Mouse (Mus musculus): ENCODE measurements around the gene Ikzf5. TPM values are rescaled to one million over a fixed set of nuclear protein-coding genes. Genes with fewer than 3 reads are reported as not detected.

Ikzf5 gene
- polyA plus RNA-seq, 1 experiment: 8.9 TPM

DNA sequence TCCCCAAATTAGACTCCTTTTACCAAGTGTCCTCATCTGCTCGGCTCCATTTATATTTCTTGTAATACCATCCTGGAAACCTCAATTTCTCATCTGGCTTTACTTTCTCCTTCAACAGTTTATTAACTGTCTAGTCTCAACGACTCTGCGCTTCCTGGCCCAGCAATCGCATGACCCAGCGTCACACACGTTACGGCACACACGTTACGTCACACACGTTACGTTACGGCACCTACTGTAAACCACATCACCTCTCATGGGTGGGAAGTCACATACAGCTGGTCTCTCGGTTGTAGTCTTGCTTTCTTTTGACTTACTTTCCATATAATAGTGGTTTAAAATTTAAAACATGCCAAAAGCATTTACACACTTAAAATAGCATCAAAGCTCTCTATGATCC, 54.2 kb downstream of the Ikzf5 start:
- no peak overlapping the region for H3K4me3 ChIP-seq (ENCODE audit: control insufficient read depth, low read depth, low read length)
- H3K27me3 ChIP-seq (ENCODE audit: control insufficient read depth, insufficient read depth, low read length): no peaks in the 10 kb centered on the region
- no peak for TF ChIP-seq CTCF (IDR thresholded peaks at IDR 0.05; ENCODE audit: control insufficient read depth, insufficient read depth, insufficient replicate concordance, low read depth, low read length)
- no peak for TF ChIP-seq POLR2A (IDR thresholded peaks at IDR 0.05; ENCODE audit: control insufficient read depth, low read depth, low read length)
- H3K36me3 ChIP-seq (ENCODE audit: control insufficient read depth, insufficient read depth, low read length): peaks cover 2% of the 10 kb centered on the region
- no peak overlapping the region for H3K27ac ChIP-seq (ENCODE audit: control insufficient read depth, insufficient read depth, low read depth, low read length)
- no peaks in the 10 kb centered on the region for H3K4me1 ChIP-seq (ENCODE audit: control insufficient read depth, insufficient read depth, low read length)

DNA sequence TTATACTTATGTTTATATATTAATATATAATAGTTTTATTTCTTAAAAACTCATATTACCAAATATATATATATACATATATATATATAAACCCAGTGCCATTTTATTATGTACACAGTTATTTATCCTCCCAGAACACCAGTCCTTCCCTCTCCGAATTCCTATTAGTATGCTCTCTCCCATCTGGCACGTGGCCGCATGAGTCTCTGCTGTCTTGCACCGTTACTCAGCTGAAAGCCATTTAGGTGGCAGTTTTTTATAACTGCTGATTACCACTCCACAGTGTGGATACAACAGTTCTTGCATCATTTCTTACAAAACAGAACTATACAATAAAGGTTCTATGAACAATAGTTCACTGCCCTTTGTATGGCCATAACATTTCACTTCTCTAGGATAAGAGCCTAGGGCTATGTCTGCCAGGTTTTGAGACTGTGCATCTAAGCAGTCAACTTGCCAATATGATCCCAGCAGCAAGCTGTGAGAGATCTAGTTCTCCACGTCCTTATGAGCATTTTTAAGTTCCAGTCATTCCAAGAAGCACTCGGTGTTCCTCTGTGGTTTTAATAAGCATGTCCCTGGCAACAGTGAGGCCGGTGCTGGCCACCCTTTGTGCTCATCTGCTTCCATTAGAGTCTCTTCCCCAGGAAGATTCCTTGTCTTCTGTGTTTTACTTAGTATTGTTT, 64.3 kb downstream of the Ikzf5 start:
- H3K36me3 ChIP-seq (ENCODE audit: control insufficient read depth, insufficient read depth, low read length): peaks cover 7% of the 10 kb centered on the region
- no peak overlapping the region for H3K27ac ChIP-seq (ENCODE audit: control insufficient read depth, insufficient read depth, low read depth, low read length)
- H3K4me1 ChIP-seq (ENCODE audit: control insufficient read depth, insufficient read depth, low read length): no peaks in the 10 kb centered on the region
- H3K27me3 ChIP-seq (ENCODE audit: control insufficient read depth, insufficient read depth, low read length): no peaks in the 10 kb centered on the region
- TF ChIP-seq POLR2A (IDR thresholded peaks at IDR 0.05; ENCODE audit: control insufficient read depth, low read depth, low read length) (no peak), CTCF (IDR thresholded peaks at IDR 0.05; ENCODE audit: control insufficient read depth, insufficient read depth, insufficient replicate concordance, low read depth, low read length) (no peak)
- no peak overlapping the region for H3K4me3 ChIP-seq (ENCODE audit: control insufficient read depth, low read depth, low read length)

Other genes with a start within 250 kb of the Ikzf5 start
- 0.30 and 0.51 TPM in 2 replicates for gene 5430419D17Rik, start 236.1 kb downstream of the Ikzf5 start, polyA plus RNA-seq (2012; rRNA removed)
- 2.9 and 97.5 TPM in 2 replicates for gene Cuzd1, start 88.2 kb downstream of the Ikzf5 start, polyA plus RNA-seq (2012; rRNA removed)
- 409 and 461 TPM in 2 replicates for gene Fam24b, start 81.0 kb downstream of the Ikzf5 start, polyA plus RNA-seq (2012; rRNA removed)
- gene Fam24a, start 76.7 kb downstream of the Ikzf5 start, polyA plus RNA-seq (2012; rRNA removed): 176 and 188 TPM in 2 replicates
- gene 2310057M21Rik, start 47.8 kb downstream of the Ikzf5 start, polyA plus RNA-seq (2012; rRNA removed): 11.4 and 12.5 TPM in 2 replicates
- gene Pstk, start 39.4 kb downstream of the Ikzf5 start, polyA plus RNA-seq (2012; rRNA removed): 8.5 and 11.0 TPM in 2 replicates
- gene Acadsb, start 80 bp upstream of the Ikzf5 start, polyA plus RNA-seq (2012; rRNA removed): 5.1 and 5.2 TPM in 2 replicates
- gene Hmx3, start 132.3 kb upstream of the Ikzf5 start, polyA plus RNA-seq (2012; rRNA removed): not detected in 2 replicates
- gene Hmx2, start 138.3 kb upstream of the Ikzf5 start, polyA plus RNA-seq (2012; rRNA removed): not detected in 2 replicates
- gene Bub3, start 149.7 kb upstream of the Ikzf5 start, polyA plus RNA-seq (2012; rRNA removed): 46.8 and 47.5 TPM in 2 replicates

Measured in testis, adult 2 months (tissue).